Mouse (Mus musculus): ENCODE data around the gene Upk3b. TPM values are rescaled to one million over a fixed set of nuclear protein-coding genes. Genes with fewer than 3 reads are reported as not detected.

The Upk3b gene
- polyA plus RNA-seq, 1 experiment = 0.34 TPM

GRCm38 (mm10) chr5:136083669-136084107 is 45.4 kb downstream of the Upk3b start, which contains the start of gene Rasa4:
Rasa4 (plus strand) TSS chr5:136083916.
- Histone ChIP-seq H3K9ac (ENCODE audit: low read depth, poor library complexity, severe bottlenecking) (peak within 1 kb of the TSS; percentile 27), H3K4me3 (ENCODE audit: low read depth, low read length) (peak within 1 kb of the TSS; percentile 84), H3K27ac (ENCODE audit: insufficient read depth, low read length) (no peak within 1 kb of the TSS), H3K4me1 (ENCODE audit: control insufficient read depth, insufficient read depth, low read length) (no peaks in the 10 kb centered on the region), H3K9me3 (replicated peaks; ENCODE audit: control insufficient read depth, insufficient read depth, low read length, poor library complexity, severe bottlenecking) (no peaks in the 10 kb centered on the region), H3K36me3 (ENCODE audit: control insufficient read depth, insufficient read depth, low read length, poor library complexity, severe bottlenecking) (no peaks in the 10 kb centered on the region), H3K27me3 (ENCODE audit: control insufficient read depth, insufficient read depth, low read length, poor library complexity, severe bottlenecking) (no peaks in the 10 kb centered on the region)
- TF ChIP-seq CTCF (IDR thresholded peaks at IDR 0.05; ENCODE audit: low read depth, low read length) (no peak), EP300 (IDR thresholded peaks at IDR 0.05; ENCODE audit: insufficient read depth, low read depth, low read length) (no peak), POLR2A (IDR thresholded peaks at IDR 0.05; ENCODE audit: insufficient read depth, low read length) (peak; percentile 63)

- no peaks in the 10 kb centered on the region for H3K4me1 ChIP-seq (ENCODE audit: control insufficient read depth, insufficient read depth, low read length)
- no peak overlapping the region for H3K27ac ChIP-seq (ENCODE audit: insufficient read depth, low read length)
- peak overlapping the region; percentile 27 for H3K9ac ChIP-seq (ENCODE audit: low read depth, poor library complexity, severe bottlenecking)
- H3K9me3 ChIP-seq (replicated peaks; ENCODE audit: control insufficient read depth, insufficient read depth, low read length, poor library complexity, severe bottlenecking) = no peaks in the 10 kb centered on the region
- no peaks in the 10 kb centered on the region for H3K36me3 ChIP-seq (ENCODE audit: control insufficient read depth, insufficient read depth, low read length, poor library complexity, severe bottlenecking)
- H3K27me3 ChIP-seq (ENCODE audit: control insufficient read depth, insufficient read depth, low read length, poor library complexity, severe bottlenecking) = no peaks in the 10 kb centered on the region
- peak overlapping the region; percentile 84 for H3K4me3 ChIP-seq (ENCODE audit: low read depth, low read length)
- TF ChIP-seq CTCF (IDR thresholded peaks at IDR 0.05; ENCODE audit: low read depth, low read length) (no peak), POLR2A (IDR thresholded peaks at IDR 0.05; ENCODE audit: insufficient read depth, low read length) (no peak), EP300 (IDR thresholded peaks at IDR 0.05; ENCODE audit: insufficient read depth, low read depth, low read length) (no peak)
Measured at GRCm38 (mm10) chr5:136084144-136084881, 46.0 kb downstream of the Upk3b start.

GRCm38 (mm10) chr5:136084891-136085651 is 46.8 kb downstream of the Upk3b start:
- Histone ChIP-seq H3K9me3 (replicated peaks; ENCODE audit: control insufficient read depth, insufficient read depth, low read length, poor library complexity, severe bottlenecking) (no peaks in the 10 kb centered on the region), H3K27ac (ENCODE audit: insufficient read depth, low read length) (no peak overlapping the region), H3K27me3 (ENCODE audit: control insufficient read depth, insufficient read depth, low read length, poor library complexity, severe bottlenecking) (no peaks in the 10 kb centered on the region), H3K36me3 (ENCODE audit: control insufficient read depth, insufficient read depth, low read length, poor library complexity, severe bottlenecking) (no peaks in the 10 kb centered on the region), H3K4me1 (ENCODE audit: control insufficient read depth, insufficient read depth, low read length) (no peaks in the 10 kb centered on the region), H3K9ac (ENCODE audit: low read depth, poor library complexity, severe bottlenecking) (no peak overlapping the region), H3K4me3 (ENCODE audit: low read depth, low read length) (peak overlapping the region; percentile 84; the same call in 1 of the 2 replicates)
- no peak for TF ChIP-seq POLR2A (IDR thresholded peaks at IDR 0.05; ENCODE audit: insufficient read depth, low read length)
- TF ChIP-seq CTCF (IDR thresholded peaks at IDR 0.05; ENCODE audit: low read depth, low read length) = no peak
- no peak for TF ChIP-seq EP300 (IDR thresholded peaks at IDR 0.05; ENCODE audit: insufficient read depth, low read depth, low read length)

DNA sequence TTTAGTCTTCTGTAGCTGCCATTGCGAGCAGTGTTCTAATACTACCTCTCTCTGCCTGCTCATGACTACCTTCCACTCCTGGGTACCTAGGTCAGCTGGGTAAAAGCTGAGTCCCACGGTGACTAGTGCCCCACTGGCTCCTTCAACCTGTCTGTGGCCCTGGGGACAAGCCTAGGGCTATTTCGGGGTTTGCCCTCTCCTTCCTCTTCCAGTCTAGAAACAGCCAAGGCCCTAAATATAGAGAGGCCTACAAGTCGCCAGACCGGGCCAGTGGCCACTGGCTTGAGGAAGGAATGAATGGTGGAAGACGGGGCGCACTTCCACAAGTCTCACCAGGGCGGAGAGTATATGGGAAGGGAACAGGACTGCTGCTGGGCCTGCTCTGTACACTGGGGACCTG is 48.0 kb downstream of the Upk3b start:
- Histone ChIP-seq H3K27ac (ENCODE audit: insufficient read depth, low read length) (no peak overlapping the region), H3K4me1 (ENCODE audit: control insufficient read depth, insufficient read depth, low read length) (no peaks in the 10 kb centered on the region), H3K36me3 (ENCODE audit: control insufficient read depth, insufficient read depth, low read length, poor library complexity, severe bottlenecking) (no peaks in the 10 kb centered on the region), H3K9me3 (replicated peaks; ENCODE audit: control insufficient read depth, insufficient read depth, low read length, poor library complexity, severe bottlenecking) (no peaks in the 10 kb centered on the region), H3K4me3 (ENCODE audit: low read depth, low read length) (no peak overlapping the region), H3K9ac (ENCODE audit: low read depth, poor library complexity, severe bottlenecking) (no peak overlapping the region), H3K27me3 (ENCODE audit: control insufficient read depth, insufficient read depth, low read length, poor library complexity, severe bottlenecking) (no peaks in the 10 kb centered on the region)
- TF ChIP-seq POLR2A (IDR thresholded peaks at IDR 0.05; ENCODE audit: insufficient read depth, low read length) = no peak
- TF ChIP-seq EP300 (IDR thresholded peaks at IDR 0.05; ENCODE audit: insufficient read depth, low read depth, low read length) = no peak
- TF ChIP-seq CTCF (IDR thresholded peaks at IDR 0.05; ENCODE audit: low read depth, low read length) = no peak

DNA sequence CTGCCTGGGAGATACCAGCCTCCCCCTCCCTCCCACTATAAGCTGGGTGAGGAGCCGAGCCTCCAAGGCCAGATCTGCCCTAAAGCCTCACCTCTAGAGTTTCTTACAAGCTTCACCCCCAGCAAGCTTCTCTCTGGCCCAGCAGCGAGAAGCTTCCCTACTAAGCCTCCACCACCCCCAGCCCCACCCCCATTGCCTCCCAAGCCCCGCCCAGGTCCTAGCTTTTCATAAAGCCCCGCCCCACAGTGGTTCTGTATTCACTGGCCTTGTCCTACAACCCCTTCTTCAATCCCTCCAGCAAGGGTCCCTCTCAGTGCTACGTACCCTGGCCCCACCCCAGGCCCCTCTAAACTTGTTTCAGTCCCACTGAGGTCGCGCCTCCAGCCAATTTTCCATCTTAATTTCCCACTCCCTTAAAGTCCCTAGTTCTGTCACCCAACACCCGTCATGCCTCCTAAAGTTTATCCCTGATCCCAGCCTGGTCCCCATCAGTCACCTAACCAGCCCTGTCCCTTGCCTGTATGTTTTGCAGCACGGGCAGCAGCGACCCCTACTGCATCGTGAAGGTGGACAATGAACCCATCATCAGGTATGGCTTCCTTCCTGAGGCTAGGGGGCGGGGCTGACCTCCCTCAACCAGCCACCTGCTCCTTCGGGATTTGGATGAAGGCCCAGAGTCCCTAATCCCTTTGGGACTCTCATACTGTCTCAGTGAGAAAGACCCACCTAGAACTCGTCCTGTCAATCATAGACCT is 50.7 kb downstream of the Upk3b start:
- TF ChIP-seq CTCF (IDR thresholded peaks at IDR 0.05; ENCODE audit: low read depth, low read length) = peak; percentile 93
- TF ChIP-seq POLR2A (IDR thresholded peaks at IDR 0.05; ENCODE audit: insufficient read depth, low read length) = no peak
- peak; percentile 37; the same call in 1 of the 2 replicates for TF ChIP-seq EP300 (IDR thresholded peaks at IDR 0.05; ENCODE audit: insufficient read depth, low read depth, low read length)
- H3K27me3 ChIP-seq (ENCODE audit: control insufficient read depth, insufficient read depth, low read length, poor library complexity, severe bottlenecking) = no peaks in the 10 kb centered on the region
- H3K9ac ChIP-seq (ENCODE audit: low read depth, poor library complexity, severe bottlenecking) = no peak overlapping the region
- no peaks in the 10 kb centered on the region for H3K9me3 ChIP-seq (replicated peaks; ENCODE audit: control insufficient read depth, insufficient read depth, low read length, poor library complexity, severe bottlenecking)
- no peaks in the 10 kb centered on the region for H3K36me3 ChIP-seq (ENCODE audit: control insufficient read depth, insufficient read depth, low read length, poor library complexity, severe bottlenecking)
- no peak overlapping the region for H3K4me3 ChIP-seq (ENCODE audit: low read depth, low read length)
- no peak overlapping the region for H3K27ac ChIP-seq (ENCODE audit: insufficient read depth, low read length)
- no peaks in the 10 kb centered on the region for H3K4me1 ChIP-seq (ENCODE audit: control insufficient read depth, insufficient read depth, low read length)
